Mouse (Mus musculus) heart, embryonic 12.5 days (tissue): ENCODE results near the gene Lrrc75b. TPM values are rescaled to one million over a fixed set of nuclear protein-coding genes. Genes with fewer than 3 reads are reported as not detected.

Source experiments
- ATAC-seq: fragments of 200-750 bp; cut with Nextera tagmentation; 2 replicates; pipeline ENCODE4 v1.8.0; 2017; ENCODE audit warnings: moderate TSS enrichment, moderate library complexity; ENCODE audit not compliant: insufficient number of reproducible peaks, low FRiP score
- H3K27ac ChIP-seq: fragments of 300-500 bp; sonication (generic); 2 replicates; pipeline ENCODE4 v1.5.1; 2016; ENCODE audit warnings: mild to moderate bottlenecking, moderate library complexity; ENCODE audit not compliant: poor library complexity, severe bottlenecking
- H3K27me3 ChIP-seq: fragments of 300-500 bp; sonication (generic); replicated peaks from 2 replicates; pipeline ENCODE4 v1.6.1; 2016; ENCODE audit warnings: mild to moderate bottlenecking, moderate library complexity
- H3K36me3 ChIP-seq: fragments of 300-500 bp; sonication (generic); 2 replicates; pipeline ENCODE4 v1.6.1; 2016; ENCODE audit warnings: mild to moderate bottlenecking, moderate library complexity
- H3K4me1 ChIP-seq: fragments of 300-500 bp; sonication (generic); replicated peaks from 2 replicates; pipeline ENCODE4 v1.6.1; 2016; ENCODE audit warnings: mild to moderate bottlenecking
- H3K4me2 ChIP-seq: fragments of 300-500 bp; sonication (generic); 2 replicates; pipeline ENCODE4 v1.6.1; 2016; ENCODE audit warnings: mild to moderate bottlenecking, moderate library complexity
- H3K4me3 ChIP-seq: fragments of 300-500 bp; sonication (generic); 2 replicates; pipeline ENCODE4 v1.5.1; 2016; ENCODE audit warnings: mild to moderate bottlenecking
- H3K9ac ChIP-seq: fragments of 300-500 bp; sonication (generic); 2 replicates; pipeline ENCODE4 v1.6.1; 2016; ENCODE audit warnings: mild to moderate bottlenecking, moderate library complexity
- H3K9me3 ChIP-seq: fragments of 300-500 bp; sonication (generic); replicated peaks from 2 replicates; pipeline ENCODE4 v1.6.1; 2016; ENCODE audit warnings: mild to moderate bottlenecking, moderate library complexity
- WGBS: fragments of 180-500 bp; shearing (Covaris S2); methylation state at CpG from one replicate; pipeline ENCODE4 v1.1.7; 2016; 5-methylcytosine and 5-hydroxymethylcytosine counted together
- polyA plus RNA-seq: library from polyadenylated mRNA; unstranded; fragments of >200 nt; fragmentation: Nextera tagmentation; extraction: Ambion mirVana; gene quantifications from 2 replicates; pipeline ENCODE4 v1.2.1, GENCODE M21; 2016

Lrrc75b gene
- polyA plus RNA-seq, 1 experiment from 2014 or later, result 1.6 TPM

GRCm38 (mm10) chr10:75588336-75588735 lies 28.2 kb upstream of the Lrrc75b start:
- Histone ChIP-seq H3K36me3 (no peaks in the 10 kb centered on the region), H3K4me1 (peaks cover 32% of the 10 kb centered on the region), H3K4me3 (no peak overlapping the region), H3K9ac (no peak overlapping the region), H3K4me2 (no peak overlapping the region), H3K27me3 (peaks cover 26% of the 10 kb centered on the region), H3K9me3 (no peaks in the 10 kb centered on the region), H3K27ac (no peak overlapping the region)
- ATAC-seq, result no peak
- 47% methylated on average over 5 of the region's 5 CpGs for WGBS

DNA sequence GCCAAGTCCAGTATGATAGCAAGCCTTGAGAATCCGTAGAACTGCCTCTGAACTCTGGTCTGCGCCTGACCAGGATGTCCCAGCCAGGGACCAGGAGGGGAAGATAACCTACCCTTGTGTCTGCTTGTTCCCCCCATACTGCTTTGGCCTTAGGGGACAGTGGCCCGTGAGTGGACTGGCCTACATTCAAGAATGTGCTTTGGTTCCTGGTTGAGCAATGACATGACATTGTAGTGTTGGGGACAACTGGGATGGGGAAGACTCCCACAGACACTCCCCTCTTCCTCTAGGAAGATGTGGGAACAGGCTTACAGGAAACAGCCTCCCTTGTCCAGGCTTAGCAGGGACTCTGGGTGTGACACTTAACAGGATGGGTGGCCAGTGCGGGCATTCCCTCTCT lies 27.7 kb upstream of the Lrrc75b start:
- H3K36me3 ChIP-seq, result no peaks in the 10 kb centered on the region
- WGBS, result 68% methylated on average over 4 of the region's 4 CpGs
- no peaks in the 10 kb centered on the region for H3K9me3 ChIP-seq
- no peak overlapping the region for H3K4me3 ChIP-seq
- peaks cover 32% of the 10 kb centered on the region for H3K4me1 ChIP-seq
- H3K9ac ChIP-seq, result no peak overlapping the region
- peaks cover 29% of the 10 kb centered on the region for H3K27me3 ChIP-seq
- no peak for ATAC-seq
- H3K4me2 ChIP-seq, result no peak overlapping the region
- no peak overlapping the region for H3K27ac ChIP-seq

DNA sequence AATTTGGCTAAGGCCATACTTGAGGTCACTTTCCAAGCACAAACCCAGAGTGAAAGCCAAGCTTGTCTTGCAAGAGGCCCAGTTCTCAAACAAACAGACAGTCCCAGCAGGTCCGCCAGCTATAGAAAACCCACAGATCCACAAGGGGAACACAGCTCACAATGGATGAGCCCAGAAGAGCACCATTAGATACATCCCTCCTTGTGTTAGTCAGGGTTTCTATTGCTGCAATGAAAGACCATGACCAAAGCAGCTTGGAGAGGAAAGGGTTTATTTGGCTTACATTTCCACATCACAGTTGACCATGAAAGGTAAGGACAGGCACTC lies 26.4 kb upstream of the Lrrc75b start:
- no peaks in the 10 kb centered on the region for H3K36me3 ChIP-seq
- H3K27ac ChIP-seq, result no peak overlapping the region
- peaks cover 26% of the 10 kb centered on the region for H3K4me1 ChIP-seq
- peaks cover 37% of the 10 kb centered on the region for H3K27me3 ChIP-seq
- no peaks in the 10 kb centered on the region for H3K9me3 ChIP-seq
- no peak for ATAC-seq
- no peak overlapping the region for H3K9ac ChIP-seq
- no peak overlapping the region for H3K4me3 ChIP-seq
- 68% methylated on average over 1 of the region's 1 CpGs for WGBS
- H3K4me2 ChIP-seq, result no peak overlapping the region

DNA sequence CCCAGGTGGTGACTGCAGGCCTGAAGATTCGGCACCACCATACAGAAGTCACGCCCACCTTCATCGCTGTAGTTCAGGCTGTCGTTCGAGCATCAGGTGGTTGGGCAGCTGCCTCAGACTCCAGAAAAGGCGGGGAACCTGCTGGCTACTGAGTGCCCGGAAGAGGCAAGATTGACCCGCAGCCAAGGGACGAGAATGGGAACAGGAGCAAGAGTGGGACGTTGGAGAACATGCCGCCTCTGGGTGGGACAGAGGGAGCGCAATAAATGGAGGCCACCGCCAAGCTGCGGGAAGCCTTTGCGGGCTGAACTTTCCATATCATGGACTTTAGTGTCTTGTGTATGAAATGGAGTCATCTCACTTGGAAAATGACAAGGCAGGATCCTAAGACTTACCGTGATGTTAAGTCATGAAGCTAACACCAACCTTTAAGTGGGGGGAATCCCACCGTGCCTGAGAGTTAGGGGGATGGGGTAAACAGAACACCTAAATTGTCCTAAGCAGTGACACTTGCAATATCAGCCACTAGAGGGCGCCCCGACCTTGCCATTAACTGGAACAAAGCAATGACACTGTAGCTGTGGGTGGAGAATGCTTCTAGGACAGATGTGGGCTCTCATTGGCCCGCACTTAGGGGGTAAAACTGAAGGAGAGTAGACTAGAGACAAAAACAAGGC lies 25.9 kb upstream of the Lrrc75b start:
- ATAC-seq, result no peak
- 19% methylated on average over 20 of the region's 20 CpGs for WGBS
- H3K9me3 ChIP-seq, result no peaks in the 10 kb centered on the region
- peaks cover 37% of the 10 kb centered on the region for H3K27me3 ChIP-seq
- peak overlapping the region; percentile 48 for H3K4me2 ChIP-seq
- H3K4me1 ChIP-seq, result peaks cover 22% of the 10 kb centered on the region
- no peak overlapping the region for H3K9ac ChIP-seq
- H3K36me3 ChIP-seq, result no peaks in the 10 kb centered on the region
- H3K4me3 ChIP-seq, result no peak overlapping the region
- no peak overlapping the region for H3K27ac ChIP-seq

DNA sequence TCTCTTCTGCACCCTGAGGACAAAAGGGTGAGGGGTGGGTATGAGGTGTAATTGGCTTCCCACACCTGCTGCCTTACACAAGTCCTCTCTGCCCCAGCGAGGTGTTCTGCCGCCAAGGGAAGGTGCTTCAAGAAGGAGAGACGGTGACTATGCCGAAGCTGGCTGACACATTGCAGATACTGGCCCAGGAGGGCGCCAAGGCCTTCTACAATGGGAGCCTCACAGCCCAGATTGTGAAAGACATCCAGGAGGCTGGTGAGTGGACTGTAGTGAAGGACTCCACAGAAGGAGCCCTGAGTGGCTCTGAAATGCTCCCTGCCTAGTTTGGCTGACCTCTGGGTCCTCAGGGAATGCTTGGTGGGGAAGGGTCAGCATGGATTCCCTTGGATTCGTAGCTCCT lies 19.0 kb upstream of the Lrrc75b start:
- WGBS, result 75% methylated on average over 6 of the region's 6 CpGs
- H3K4me2 ChIP-seq, result no peak overlapping the region
- ATAC-seq, result no peak
- no peaks in the 10 kb centered on the region for H3K9me3 ChIP-seq
- no peaks in the 10 kb centered on the region for H3K36me3 ChIP-seq
- no peaks in the 10 kb centered on the region for H3K4me1 ChIP-seq
- no peak overlapping the region for H3K27ac ChIP-seq
- no peak overlapping the region for H3K4me3 ChIP-seq
- H3K27me3 ChIP-seq, result peaks cover 19% of the 10 kb centered on the region
- no peak overlapping the region for H3K9ac ChIP-seq

GRCm38 (mm10) chr10:75573965-75574364 lies 13.8 kb upstream of the Lrrc75b start:
- H3K27ac ChIP-seq, result no peak overlapping the region
- H3K4me2 ChIP-seq, result no peak overlapping the region
- H3K27me3 ChIP-seq, result peaks cover 5% of the 10 kb centered on the region; the same call in 1 of the 2 replicates
- no peaks in the 10 kb centered on the region for H3K36me3 ChIP-seq
- no peak for ATAC-seq
- WGBS, result 80% methylated on average over 9 of the region's 9 CpGs
- no peak overlapping the region for H3K4me3 ChIP-seq
- H3K9ac ChIP-seq, result no peak overlapping the region
- peaks cover under 1% of the 10 kb centered on the region; the same call in 1 of the 2 replicates for H3K4me1 ChIP-seq
- H3K9me3 ChIP-seq, result no peaks in the 10 kb centered on the region

DNA sequence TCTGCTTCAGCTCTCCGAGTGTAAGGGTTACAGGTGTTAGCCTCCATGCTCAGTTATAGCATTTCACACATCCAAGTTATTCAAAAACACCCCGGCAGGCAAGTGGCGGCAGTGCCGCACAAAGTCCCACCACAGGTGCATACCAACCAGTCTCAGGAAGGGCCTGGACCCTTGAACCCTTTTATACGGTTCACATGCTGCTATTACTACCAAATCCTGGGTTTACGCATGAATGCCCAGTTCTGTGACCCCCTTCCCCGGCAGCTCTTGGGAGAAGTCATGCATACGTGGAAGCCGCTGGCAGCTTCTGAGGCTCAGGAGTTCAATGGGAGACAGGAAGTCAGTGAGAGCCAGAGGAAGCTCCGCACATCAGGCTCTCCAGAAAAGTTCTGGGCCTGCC lies 13.1 kb upstream of the Lrrc75b start:
- Histone ChIP-seq H3K9me3 (no peaks in the 10 kb centered on the region), H3K4me3 (no peak overlapping the region), H3K4me2 (no peak overlapping the region), H3K36me3 (no peaks in the 10 kb centered on the region), H3K27me3 (peaks cover 10% of the 10 kb centered on the region; the same call in 1 of the 2 replicates), H3K4me1 (peaks cover 8% of the 10 kb centered on the region), H3K27ac (no peak overlapping the region), H3K9ac (no peak overlapping the region)
- no peak for ATAC-seq
- 72% methylated on average over 10 of the region's 10 CpGs for WGBS

DNA sequence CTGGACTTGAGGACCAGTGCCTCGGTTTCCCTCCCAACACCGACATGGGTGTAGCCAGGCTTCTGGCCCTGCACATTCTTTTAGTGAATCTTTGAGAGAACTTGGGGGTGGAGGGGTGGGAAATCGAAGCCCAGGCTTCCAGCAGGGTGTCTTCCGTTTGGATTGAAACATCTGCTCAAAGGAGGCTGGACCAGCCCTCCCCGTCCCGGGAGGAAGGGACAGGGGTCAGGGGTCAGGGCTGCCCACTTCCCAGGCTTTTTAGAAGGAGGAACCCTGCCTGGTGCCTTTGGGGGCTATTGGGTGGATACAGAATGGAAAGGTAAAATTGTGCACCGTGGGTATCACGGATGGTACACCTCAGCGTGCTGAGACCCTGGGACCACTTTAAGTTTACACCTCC lies 11.8 kb upstream of the Lrrc75b start:
- Histone ChIP-seq H3K4me3 (no peak overlapping the region), H3K27me3 (peaks cover 10% of the 10 kb centered on the region; the same call in 1 of the 2 replicates), H3K4me1 (peaks cover 10% of the 10 kb centered on the region), H3K9me3 (no peaks in the 10 kb centered on the region), H3K27ac (no peak overlapping the region), H3K36me3 (no peaks in the 10 kb centered on the region), H3K9ac (no peak overlapping the region), H3K4me2 (no peak overlapping the region)
- WGBS, result 41% methylated on average over 9 of the region's 9 CpGs
- no peak for ATAC-seq

DNA sequence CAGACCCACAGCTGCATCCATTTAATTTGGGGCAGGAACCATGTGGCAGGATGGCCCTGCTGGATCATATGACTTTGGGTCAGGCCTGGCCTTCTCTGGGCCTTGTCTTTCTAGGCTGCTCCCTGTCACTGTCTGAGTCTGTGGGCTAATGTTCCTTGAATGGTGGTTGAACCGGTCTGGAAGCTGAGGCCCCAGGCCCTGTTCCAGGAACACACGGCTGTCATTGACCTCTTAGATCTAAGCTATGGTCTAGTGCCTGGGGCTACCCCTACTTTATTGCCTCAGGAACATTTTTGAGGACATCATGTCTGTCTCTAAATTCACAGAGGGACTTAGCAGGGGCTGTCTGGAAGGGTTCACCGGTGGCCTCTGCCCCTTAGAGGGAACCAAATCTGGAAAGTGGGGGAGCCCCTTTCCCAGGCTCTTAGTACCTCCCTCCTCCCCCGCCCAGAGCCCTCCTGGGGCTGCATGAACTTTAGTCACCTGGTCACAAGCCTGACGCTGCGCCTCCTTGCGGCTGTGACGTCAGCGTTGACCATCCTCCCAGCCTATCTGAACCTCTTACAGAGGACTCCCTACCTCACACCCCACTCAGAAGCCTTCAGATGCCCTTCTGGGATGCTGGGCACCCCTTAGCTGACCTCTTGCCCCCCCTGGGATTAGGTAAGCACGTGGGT lies 11.0 kb upstream of the Lrrc75b start:
- Histone ChIP-seq H3K27me3 (peaks cover 10% of the 10 kb centered on the region; the same call in 1 of the 2 replicates), H3K9me3 (no peaks in the 10 kb centered on the region), H3K36me3 (no peaks in the 10 kb centered on the region), H3K27ac (no peak overlapping the region), H3K4me1 (peaks cover 10% of the 10 kb centered on the region), H3K4me2 (no peak overlapping the region), H3K4me3 (no peak overlapping the region), H3K9ac (no peak overlapping the region)
- 32% methylated on average over 10 of the region's 10 CpGs for WGBS
- no peak for ATAC-seq

DNA sequence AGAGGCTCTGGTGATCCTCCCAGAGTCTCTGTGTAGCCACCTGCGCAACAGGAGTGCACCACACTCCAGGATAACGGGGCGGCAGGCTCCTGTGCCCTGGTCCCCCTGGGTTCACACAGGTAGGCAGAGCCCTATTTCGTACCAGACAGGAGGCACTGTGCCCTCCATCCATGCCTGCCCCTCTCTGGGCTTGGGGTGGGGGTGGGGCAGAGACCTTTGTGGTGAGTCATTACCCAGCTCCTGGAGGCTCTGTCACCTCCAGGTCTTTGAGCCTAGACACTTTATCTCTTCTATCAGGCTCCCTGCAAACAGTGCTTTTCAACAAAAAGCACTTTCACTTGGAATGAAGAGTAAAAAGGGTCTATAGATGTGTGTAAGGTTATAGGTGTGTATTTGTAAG lies 8.7 kb upstream of the Lrrc75b start:
- H3K27ac ChIP-seq, result no peak overlapping the region
- H3K27me3 ChIP-seq, result peaks cover 23% of the 10 kb centered on the region
- H3K9me3 ChIP-seq, result no peaks in the 10 kb centered on the region
- ATAC-seq, result no peak
- no peak overlapping the region for H3K4me3 ChIP-seq
- WGBS, result 16% methylated on average over 4 of the region's 4 CpGs
- peak overlapping the region; percentile 17; the same call in 1 of the 2 replicates for H3K4me2 ChIP-seq
- no peak overlapping the region for H3K9ac ChIP-seq
- peaks cover 10% of the 10 kb centered on the region for H3K4me1 ChIP-seq
- H3K36me3 ChIP-seq, result no peaks in the 10 kb centered on the region

DNA sequence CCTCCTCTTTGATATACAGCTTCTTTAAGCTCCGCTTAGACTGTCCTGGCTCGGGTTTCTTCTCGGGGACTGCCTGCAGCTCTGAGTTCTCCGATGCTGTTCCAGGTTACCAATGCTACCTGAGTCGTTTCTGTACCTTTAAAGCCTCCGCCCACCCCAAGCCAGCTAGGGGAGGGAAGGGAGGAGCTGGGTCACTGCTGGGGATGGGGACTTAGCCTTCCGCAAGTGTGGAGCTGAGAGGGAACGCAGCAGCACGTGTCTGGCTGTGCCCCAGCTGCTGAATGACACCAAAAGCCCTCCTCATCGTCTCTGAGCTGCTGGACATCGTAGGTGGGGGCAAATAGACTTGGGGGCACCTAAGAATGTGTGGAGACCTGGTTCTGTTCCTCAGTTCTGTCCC lies 8.3 kb upstream of the Lrrc75b start:
- peaks cover 27% of the 10 kb centered on the region for H3K27me3 ChIP-seq
- H3K4me1 ChIP-seq, result peaks cover 10% of the 10 kb centered on the region
- no peaks in the 10 kb centered on the region for H3K9me3 ChIP-seq
- H3K27ac ChIP-seq, result no peak overlapping the region
- WGBS, result 7% methylated on average over 11 of the region's 11 CpGs
- peak overlapping the region; percentile 17 for H3K4me2 ChIP-seq
- H3K4me3 ChIP-seq, result no peak overlapping the region
- H3K36me3 ChIP-seq, result no peaks in the 10 kb centered on the region
- H3K9ac ChIP-seq, result no peak overlapping the region
- ATAC-seq, result no peak
